28 mouse cellular contexts compared by ENCODE assay signal in the genomic region with DNA sequence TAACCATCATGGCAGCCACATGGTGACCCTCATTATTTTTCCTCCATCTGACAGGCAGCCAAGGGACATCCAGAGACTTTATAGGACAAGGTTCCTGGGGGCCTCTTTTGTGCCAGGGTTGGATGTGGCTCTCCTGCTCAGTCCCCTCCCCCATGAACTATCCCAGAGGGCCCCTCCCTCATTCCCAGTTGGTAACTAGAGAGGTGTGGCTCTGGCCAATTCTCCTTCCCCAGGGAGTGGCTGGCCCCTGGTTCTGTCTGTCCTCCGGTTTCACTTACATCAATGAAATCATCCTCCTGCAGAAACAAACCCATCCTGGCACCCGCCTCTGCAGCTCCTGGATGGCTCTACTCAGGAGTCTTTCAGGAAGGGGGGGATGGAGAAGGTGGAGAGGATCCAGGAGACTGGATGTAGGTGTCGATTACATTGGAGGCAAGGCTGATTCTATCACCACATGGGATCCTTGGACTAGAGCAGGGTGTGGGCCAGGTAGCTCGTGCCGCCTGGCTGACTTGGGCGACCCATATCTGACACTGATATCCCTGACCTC. TPM values are rescaled to one million over a fixed set of nuclear protein-coding genes. Genes with fewer than 3 reads are reported as not detected.
A peak's percentile ranks its signal among the peaks of the same experiment; 100 is the strongest.
DNase-seq lines count a peak whose midpoint lies in the region; ATAC-seq and TF ChIP-seq lines count a peak whose summit lies in the region.
"Had no signal": no experiment of that assay in that cellular context is flagged by ENCODE, and none has a peak within 500 bp of the region (broad histone marks: within the 10 kb centered on the region; RNA-seq: fewer than 3 reads in every experiment).

No protein-coding gene starts in this region.

- H3K27me3 ChIP-seq in intestine, postnatal 0 days (replicated peaks; ENCODE audit: control insufficient read depth, insufficient read depth, low read length), result no peaks in the 10 kb centered on the region
- H3K27me3 ChIP-seq in intestine, embryonic 16.5 days (replicated peaks; ENCODE audit: control insufficient read depth, insufficient read depth, low read length), result no peaks in the 10 kb centered on the region
- no peaks in the 10 kb centered on the region for H3K27me3 ChIP-seq in midbrain, embryonic 10.5 days (ENCODE audit: low read depth, poor library complexity, severe bottlenecking)
- H3K27me3 ChIP-seq in midbrain, postnatal 0 days (ENCODE audit: insufficient read depth, low read length), result no peaks in the 10 kb centered on the region
- H3K27me3 ChIP-seq in thymus, adult 2 months (ENCODE audit: control insufficient read depth, insufficient read depth, low read length), result no peaks in the 10 kb centered on the region
- H3K27me3 ChIP-seq: CH12.LX; forebrain, embryonic 15.5 days; heart, embryonic 13.5 days; neural tube, embryonic 15.5 days had no signal

- H3K9me3 ChIP-seq in intestine, postnatal 0 days (ENCODE audit: control insufficient read depth), result no peaks in the 10 kb centered on the region
- H3K9me3 ChIP-seq in intestine, embryonic 16.5 days (ENCODE audit: control insufficient read depth, low read length), result no peaks in the 10 kb centered on the region
- H3K9me3 ChIP-seq in midbrain, embryonic 10.5 days (replicated peaks), result no peaks in the 10 kb centered on the region
- no peaks in the 10 kb centered on the region; the same call in 1 of the 2 replicates for H3K9me3 ChIP-seq in midbrain, postnatal 0 days (ENCODE audit: low read length)
- H3K9me3 ChIP-seq: forebrain, embryonic 15.5 days; heart, embryonic 13.5 days; neural tube, embryonic 15.5 days had no signal

- DNase-seq in midbrain, embryonic 10.5 days (ENCODE audit: low spot score), result no peak
- no peak for DNase-seq in midbrain, postnatal 0 days (ENCODE audit: low spot score)
- DNase-seq in ES-CJ7 (ENCODE audit: low read depth, low spot score) (peak; percentile 46), ZHBTc4 (ENCODE audit: low read depth, low spot score) (peak; percentile 63)
- no peak for DNase-seq in thymus, adult 2 months
- no peak for DNase-seq in thymus, postnatal 10 days (ENCODE audit: low spot score in 2 of 2)
- DNase-seq: adrenal gland, postnatal 25 days; cerebellum, adult 2 months; cerebellum, postnatal 14 days; heart, postnatal 10 days; layer of hippocampus, postnatal 36 days; left cerebral cortex, postnatal 4 days; lung, adult 2 months; lung, postnatal 10 days; midbrain, embryonic 14.5 days; right cerebral cortex, postnatal 4 days; thymus, adult 18-20 months had no signal

- no peaks in the 10 kb centered on the region for H3K36me3 ChIP-seq in intestine, postnatal 0 days (ENCODE audit: control insufficient read depth, insufficient read depth)
- no peaks in the 10 kb centered on the region for H3K36me3 ChIP-seq in intestine, embryonic 16.5 days (ENCODE audit: control insufficient read depth, insufficient read depth, low read length)
- H3K36me3 ChIP-seq in midbrain, embryonic 10.5 days, result no peaks in the 10 kb centered on the region
- no peaks in the 10 kb centered on the region for H3K36me3 ChIP-seq in midbrain, postnatal 0 days (ENCODE audit: insufficient read depth, low read length)
- H3K36me3 ChIP-seq in thymus, adult 2 months (ENCODE audit: control insufficient read depth, insufficient read depth, low read length), result no peaks in the 10 kb centered on the region
- H3K36me3 ChIP-seq: forebrain, embryonic 15.5 days; heart, embryonic 13.5 days; neural tube, embryonic 15.5 days had no signal

- ATAC-seq in intestine, postnatal 0 days, result 0 out of 2 replicates have a peak, but pooled peaks have one; percentile 21
- no peak for ATAC-seq in intestine, embryonic 16.5 days
- no peak for ATAC-seq in midbrain, postnatal 0 days (ENCODE audit: low FRiP score)
- ATAC-seq: forebrain, embryonic 15.5 days; hindbrain, embryonic 16.5 days had no signal

- no peaks in the 10 kb centered on the region for H3K4me1 ChIP-seq in intestine, postnatal 0 days (replicated peaks; ENCODE audit: control insufficient read depth, insufficient read depth, low read length)
- peaks cover 16% of the 10 kb centered on the region for H3K4me1 ChIP-seq in intestine, embryonic 16.5 days (ENCODE audit: control insufficient read depth, insufficient read depth, low read length)
- peaks cover 62% of the 10 kb centered on the region for H3K4me1 ChIP-seq in midbrain, embryonic 10.5 days
- H3K4me1 ChIP-seq in midbrain, postnatal 0 days (ENCODE audit: insufficient read depth, low read length), result no peaks in the 10 kb centered on the region
- no peaks in the 10 kb centered on the region for H3K4me1 ChIP-seq in thymus, adult 2 months (replicated peaks; ENCODE audit: control insufficient read depth, insufficient read depth, low read length)

- TF ChIP-seq CTCF in intestine, postnatal 0 days (IDR thresholded peaks at IDR 0.05; ENCODE audit: low read depth), result no peak
- TF ChIP-seq CTCF in midbrain, postnatal 0 days (IDR thresholded peaks at IDR 0.05), result no peak
- no peak for TF ChIP-seq CTCF in thymus, adult 2 months (IDR thresholded peaks at IDR 0.05; ENCODE audit: borderline replicate concordance, control insufficient read depth, extremely low read depth, insufficient read depth, low read length, poor library complexity)

- no peak overlapping the region for H3K4me3 ChIP-seq in intestine, postnatal 0 days (ENCODE audit: low read depth, low read length)
- no peak overlapping the region for H3K4me3 ChIP-seq in intestine, embryonic 16.5 days (ENCODE audit: low read length)
- H3K4me3 ChIP-seq in midbrain, embryonic 10.5 days, result no peak overlapping the region
- no peak overlapping the region for H3K4me3 ChIP-seq in midbrain, postnatal 0 days (ENCODE audit: low read depth, low read length)
- no peak overlapping the region for H3K4me3 ChIP-seq in thymus, adult 2 months (ENCODE audit: control insufficient read depth, insufficient read depth, low read length)
- H3K4me3 ChIP-seq: forebrain, embryonic 15.5 days; heart, embryonic 13.5 days; neural tube, embryonic 15.5 days had no signal

- no peak overlapping the region for H3K9ac ChIP-seq in intestine, postnatal 0 days (ENCODE audit: low read depth, low read length)
- H3K9ac ChIP-seq in intestine, embryonic 16.5 days (ENCODE audit: low read depth, low read length), result no peak overlapping the region
- no peak overlapping the region for H3K9ac ChIP-seq in midbrain, postnatal 0 days (replicated peaks; ENCODE audit: low read length, poor library complexity, severe bottlenecking)
- H3K9ac ChIP-seq: forebrain, embryonic 15.5 days; heart, embryonic 13.5 days; liver, embryonic 14.5 days; neural tube, embryonic 15.5 days had no signal

- no peak overlapping the region for H3K4me2 ChIP-seq in intestine, postnatal 0 days (replicated peaks; ENCODE audit: low read depth)
- H3K4me2 ChIP-seq in intestine, embryonic 16.5 days (ENCODE audit: low read depth, low read length), result no peak overlapping the region
- H3K4me2 ChIP-seq in midbrain, postnatal 0 days (ENCODE audit: low read depth, low read length, poor library complexity, severe bottlenecking), result no peak overlapping the region
- H3K4me2 ChIP-seq: forebrain, embryonic 15.5 days; heart, embryonic 13.5 days; neural tube, embryonic 15.5 days had no signal

- WGBS in intestine, postnatal 0 days, result 59% methylated on average over 6 of the region's 6 CpGs
- WGBS in intestine, embryonic 16.5 days, result 70% methylated on average over 6 of the region's 6 CpGs
- WGBS in midbrain, embryonic 10.5 days, result 88% methylated on average over 6 of the region's 6 CpGs
- WGBS in midbrain, postnatal 0 days, result 94% methylated on average over 6 of the region's 6 CpGs
- 85% methylated on average over 6 of the region's 6 CpGs for WGBS in thymus, adult 2 months

- TF ChIP-seq POLR2A in thymus, adult 2 months (IDR thresholded peaks at IDR 0.05; ENCODE audit: control insufficient read depth, extremely low read depth, insufficient read depth, low read length, poor library complexity), result no peak

- H3K27ac ChIP-seq in intestine, postnatal 0 days (ENCODE audit: low read depth, low read length), result no peak overlapping the region
- no peak overlapping the region for H3K27ac ChIP-seq in intestine, embryonic 16.5 days (ENCODE audit: low read length)
- H3K27ac ChIP-seq in midbrain, embryonic 10.5 days (replicated peaks), result peak overlapping the region; percentile 33; the same call in 1 of the 2 replicates
- H3K27ac ChIP-seq in midbrain, postnatal 0 days (ENCODE audit: low read depth, low read length), result no peak overlapping the region
- H3K27ac ChIP-seq in thymus, adult 2 months (ENCODE audit: control insufficient read depth, insufficient read depth, low read length), result no peak overlapping the region
- H3K27ac ChIP-seq: forebrain, embryonic 15.5 days; heart, embryonic 13.5 days; liver, embryonic 14.5 days; macrophage; neural tube, embryonic 15.5 days; stomach, postnatal 0 days had no signal

RNA-seq across cellular contexts. Expression of gene Wwc1, which starts 49.7 kb away (rescaled TPM):
- polyA plus RNA-seq in intestine, postnatal 0 days (2015; fragmentation: Nextera tagmentation; extraction: Ambion mirVana), result 16.1 and 18.8 TPM in 2 replicates
- 8.5 and 9.0 TPM in 2 replicates for polyA plus RNA-seq in intestine, embryonic 16.5 days (2015; fragmentation: Nextera tagmentation; extraction: Ambion mirVana)
- polyA plus RNA-seq in midbrain, embryonic 10.5 days (2016; fragmentation: Nextera tagmentation; extraction: Ambion mirVana), result 5.0 and 5.3 TPM in 2 replicates
- 11.9 and 15.4 TPM in 2 replicates for total RNA-seq in midbrain, postnatal 0 days (2014; rRNA removed)
- 8.0 and 9.2 TPM in 2 replicates for polyA plus RNA-seq in midbrain, postnatal 0 days (2015; fragmentation: Nextera tagmentation; extraction: Ambion mirVana)
- 2.2 and 3.5 TPM in 2 replicates for polyA plus RNA-seq in thymus, adult 2 months (2012; rRNA removed)
- total RNA-seq: megakaryocyte-erythroid progenitor cell, adult 5-6 weeks had no signal

Comparison
In these comparisons a context has a peak if more than half of its experiments do, and no peak if none do; other contexts are left out.
1. DNase-seq: peak in ES-CJ7 (single experiment) and ZHBTc4 (single experiment); none in midbrain, embryonic 10.5 days (single experiment), midbrain, postnatal 0 days (single experiment), thymus, adult 2 months (single experiment) and thymus, postnatal 10 days (0 of 2).